Mouse (Mus musculus) forebrain, embryonic 10.5 days (tissue): Measurements from ENCODE around the gene Nova2. TPM values are rescaled to one million over a fixed set of nuclear protein-coding genes. Genes with fewer than 3 reads are reported as not detected.

Experiments used
- DNase-seq: peaks from one replicate; pipeline ENCODE4 v3.0.0-alpha.2; 2017; ENCODE audit warnings: low spot score; ENCODE audit errors: extremely low spot score
- H3K27ac ChIP-seq: fragments of 300-500 bp; sonication (generic); 2 replicates; pipeline ENCODE4 v1.5.1; 2016; ENCODE audit warnings: mild to moderate bottlenecking
- H3K27me3 ChIP-seq: fragments of 300-500 bp; sonication (generic); 2 replicates; pipeline ENCODE4 v1.6.1; 2016; ENCODE audit warnings: mild to moderate bottlenecking; ENCODE audit not compliant: poor library complexity, severe bottlenecking
- H3K36me3 ChIP-seq: fragments of 300-500 bp; sonication (generic); replicated peaks from 2 replicates; pipeline ENCODE4 v1.6.1; 2016; ENCODE audit warnings: mild to moderate bottlenecking, moderate library complexity
- H3K4me1 ChIP-seq: fragments of 300-500 bp; sonication (generic); 2 replicates; pipeline ENCODE4 v1.6.1; 2016
- H3K4me3 ChIP-seq: fragments of 300-500 bp; sonication (generic); 2 replicates; pipeline ENCODE4 v1.5.1; 2016; ENCODE audit warnings: mild to moderate bottlenecking, moderate library complexity
- H3K9me3 ChIP-seq: fragments of 300-500 bp; sonication (generic); 2 replicates; pipeline ENCODE4 v1.6.1; 2016; ENCODE audit warnings: mild to moderate bottlenecking, moderate library complexity
- WGBS: fragments of 180-500 bp; shearing (Covaris S2); methylation state at CpG from one replicate; pipeline ENCODE4 v1.1.7; 2016; 5-methylcytosine and 5-hydroxymethylcytosine counted together
- polyA plus RNA-seq: library from polyadenylated mRNA; unstranded; fragments of >200 nt; fragmentation: Nextera tagmentation; extraction: Ambion mirVana; gene quantifications from 2 replicates; pipeline ENCODE4 v1.2.1, GENCODE M21; 2016

Nova2 gene
- polyA plus RNA-seq, 1 experiment from 2014 or later: 2.9 TPM

DNA sequence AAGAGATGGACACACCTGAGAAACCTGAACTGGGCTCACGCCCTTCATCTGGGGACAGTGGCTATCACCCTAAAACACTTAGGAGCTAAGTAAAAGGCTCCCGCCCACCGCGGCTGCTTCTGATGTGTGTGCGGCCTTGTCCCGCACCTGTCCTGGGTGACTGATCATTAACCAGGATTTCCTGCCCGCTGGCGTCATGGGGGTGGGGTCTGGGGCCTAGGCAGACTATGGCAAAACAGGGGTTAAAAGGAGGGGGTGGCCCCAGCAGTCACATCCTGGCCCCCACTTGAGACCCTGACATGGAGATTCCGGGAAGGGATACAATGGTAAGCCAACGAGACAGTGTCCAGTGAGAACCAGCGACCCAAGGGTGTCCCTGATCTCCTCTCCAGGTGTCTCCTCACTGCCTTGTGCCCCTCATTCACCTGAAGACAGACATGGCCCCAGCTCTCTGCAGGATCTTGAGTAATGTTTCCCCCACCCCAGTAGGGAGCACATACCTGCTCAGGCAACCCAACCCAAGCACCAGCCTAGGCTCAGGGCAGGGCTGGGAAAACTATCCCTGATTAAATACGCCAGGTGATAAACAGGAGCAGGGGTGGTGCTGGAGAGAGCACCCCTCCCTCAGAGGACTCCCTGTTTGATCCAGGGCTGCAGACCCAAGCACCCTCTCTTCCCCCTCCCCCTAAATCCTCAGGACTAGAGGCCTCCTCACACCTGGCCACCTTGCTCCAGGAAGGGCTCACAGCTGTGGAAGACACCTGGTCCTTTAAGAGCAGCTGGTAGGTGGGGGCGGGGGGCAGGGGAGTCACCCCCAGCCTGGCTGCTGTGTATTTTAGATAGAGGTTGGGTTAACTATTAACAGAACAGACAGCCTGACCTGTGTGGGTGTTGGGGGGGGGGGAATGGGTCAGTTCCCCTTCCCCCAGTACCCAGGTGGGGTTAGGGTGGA lies 81.6 kb downstream of the Nova2 start:
- Histone ChIP-seq H3K36me3 (peaks cover 35% of the 10 kb centered on the region), H3K4me1 (peaks cover 61% of the 10 kb centered on the region), H3K9me3 (no peaks in the 10 kb centered on the region), H3K27ac (no peak overlapping the region), H3K4me3 (0 out of 2 replicates have a peak overlapping the region, but pooled peaks have one; percentile 18), H3K27me3 (no peaks in the 10 kb centered on the region)
- DNase-seq: no peak
- 79% methylated on average over 13 of the region's 13 CpGs for WGBS

- WGBS: 83% methylated on average over 7 of the region's 7 CpGs
- Histone ChIP-seq H3K27me3 (0 out of 2 replicates have a peak, but pooled peaks cover 3% of the 10 kb centered on the region), H3K27ac (no peak overlapping the region), H3K4me3 (no peak overlapping the region), H3K36me3 (peaks cover 25% of the 10 kb centered on the region), H3K4me1 (peaks cover 47% of the 10 kb centered on the region), H3K9me3 (no peaks in the 10 kb centered on the region; the same call in 1 of the 2 replicates)
- DNase-seq: no peak
Observed at GRCm38 (mm10) chr7:19010581-19010980, 84.9 kb downstream of the Nova2 start.

GRCm38 (mm10) chr7:19012025-19012621 lies 86.4 kb downstream of the Nova2 start:
- H3K36me3 ChIP-seq: peaks cover 11% of the 10 kb centered on the region
- peak overlapping the region; percentile 86 for H3K27ac ChIP-seq
- WGBS: 2% methylated on average over 31 of the region's 31 CpGs
- H3K9me3 ChIP-seq: no peaks in the 10 kb centered on the region; the same call in 1 of the 2 replicates
- H3K27me3 ChIP-seq: 0 out of 2 replicates have a peak, but pooled peaks cover 3% of the 10 kb centered on the region
- DNase-seq: peak; percentile 42
- H3K4me1 ChIP-seq: peaks cover 32% of the 10 kb centered on the region
- peak overlapping the region; percentile 51 for H3K4me3 ChIP-seq

- Histone ChIP-seq H3K36me3 (peaks cover 3% of the 10 kb centered on the region; the same call in 1 of the 2 replicates), H3K9me3 (no peaks in the 10 kb centered on the region; the same call in 1 of the 2 replicates), H3K27me3 (0 out of 2 replicates have a peak, but pooled peaks cover 3% of the 10 kb centered on the region), H3K4me1 (peaks cover 24% of the 10 kb centered on the region), H3K4me3 (no peak overlapping the region), H3K27ac (no peak overlapping the region)
- 50% methylated on average over 2 of the region's 2 CpGs for WGBS
- DNase-seq: no peak
Observed at GRCm38 (mm10) chr7:19012882-19013281, 87.2 kb downstream of the Nova2 start.

GRCm38 (mm10) chr7:19014452-19014851 lies 88.8 kb downstream of the Nova2 start:
- no peaks in the 10 kb centered on the region for H3K36me3 ChIP-seq
- H3K27ac ChIP-seq: no peak overlapping the region
- peaks cover 20% of the 10 kb centered on the region for H3K4me1 ChIP-seq
- DNase-seq: no peak
- H3K4me3 ChIP-seq: no peak overlapping the region
- 0 out of 2 replicates have a peak, but pooled peaks cover 3% of the 10 kb centered on the region for H3K27me3 ChIP-seq
- no peaks in the 10 kb centered on the region; the same call in 1 of the 2 replicates for H3K9me3 ChIP-seq
- WGBS: 64% methylated on average over 15 of the region's 15 CpGs

Other genes with a start within 250 kb of the Nova2 start
- gene Psg20, start 239.7 kb upstream of the Nova2 start, polyA plus RNA-seq: not detected in 2 replicates
- gene Psg22, start 207.8 kb upstream of the Nova2 start, polyA plus RNA-seq: not detected in 2 replicates
- not detected in 2 replicates for gene Psg19, start 127.4 kb upstream of the Nova2 start, polyA plus RNA-seq
- gene Psg17, start 104.3 kb upstream of the Nova2 start, polyA plus RNA-seq: 0.09 TPM in 1 of 2 replicates, not detected in the other
- gene Mill2, start 85.9 kb upstream of the Nova2 start, polyA plus RNA-seq: not detected in 2 replicates
- 0.93 and 1.0 TPM in 2 replicates for gene Pglyrp1, start 54.6 kb upstream of the Nova2 start, polyA plus RNA-seq
- 30.0 and 31.0 TPM in 2 replicates for gene Ccdc61, start 15.5 kb upstream of the Nova2 start, polyA plus RNA-seq
- 0.15 TPM in 1 of 2 replicates, not detected in the other for gene Nanos2, start 61.5 kb downstream of the Nova2 start, polyA plus RNA-seq
- 3.9 and 4.4 TPM in 2 replicates for gene Mypop, start 65.4 kb downstream of the Nova2 start, polyA plus RNA-seq
- 21.3 and 22.1 TPM in 2 replicates for gene Irf2bp1, start 78.2 kb downstream of the Nova2 start, polyA plus RNA-seq
- gene Foxa3, start 97.7 kb downstream of the Nova2 start, polyA plus RNA-seq: not detected in 2 replicates
- gene Sympk, start 98.5 kb downstream of the Nova2 start, polyA plus RNA-seq: 41.2 and 46.3 TPM in 2 replicates
- gene Rsph6a, start 128.8 kb downstream of the Nova2 start, polyA plus RNA-seq: not detected in 2 replicates
- gene Dmwd, start 150.3 kb downstream of the Nova2 start, polyA plus RNA-seq: 14.4 and 16.3 TPM in 2 replicates
- gene Dmpk, start 158.0 kb downstream of the Nova2 start, polyA plus RNA-seq: 8.3 and 9.1 TPM in 2 replicates
- gene Six5, start 168.7 kb downstream of the Nova2 start, polyA plus RNA-seq: 6.7 and 7.4 TPM in 2 replicates
- gene Gm4969, start 192.5 kb downstream of the Nova2 start, polyA plus RNA-seq: 0.81 and 1.1 TPM in 2 replicates
- 17.8 and 18.4 TPM in 2 replicates for gene Fbxo46, start 194.0 kb downstream of the Nova2 start, polyA plus RNA-seq
- gene Qpctl, start 223.4 kb downstream of the Nova2 start, polyA plus RNA-seq: 14.7 and 16.0 TPM in 2 replicates
- 183 and 193 TPM in 2 replicates for gene Snrpd2, start 223.8 kb downstream of the Nova2 start, polyA plus RNA-seq
- gene Gipr, start 240.2 kb downstream of the Nova2 start, polyA plus RNA-seq: 0.22 and 0.25 TPM in 2 replicates